Mouse (Mus musculus) CH12.LX (cell line): Measurements from ENCODE around the gene 2210011C24Rik. TPM values are rescaled to one million over a fixed set of nuclear protein-coding genes. Genes with fewer than 3 reads are reported as not detected.
A peak's percentile ranks its signal among the peaks of the same experiment; 100 is the strongest.
"Not testable (repeated sequence)": the region's sequence is repeated elsewhere in the genome, so short reads cannot be mapped to it uniquely, and the experiment has no call there.

Source experiments
- DNase-seq: peaks from one replicate; pipeline ENCODE4 v3.0.0-alpha.2; 2013; ENCODE audit errors: extremely low read depth
- H3K27ac ChIP-seq: 2 replicates; pipeline ENCODE4 v1.5.1; 2012; ENCODE audit warnings: low read depth, mild to moderate bottlenecking, control low read depth, moderate library complexity; ENCODE audit not compliant: insufficient read depth
- H3K27me3 ChIP-seq: replicated peaks from 2 replicates; pipeline ENCODE3; 2012; ENCODE audit warnings: inconsistent platforms
- H3K36me3 ChIP-seq, 2 experiments: replicated peaks in 1 of 2; 2 replicates each; pipeline versions ENCODE3 to v1.6.1; 2012; ENCODE audit warnings: inconsistent platforms in 1 of 2, low read length in 1 of 2, mild to moderate bottlenecking in 1 of 2, mixed read lengths in 1 of 2, moderate library complexity in 1 of 2; ENCODE audit not compliant: control insufficient read depth in 1 of 2, insufficient read depth in 1 of 2
- H3K4me1 ChIP-seq, 2 experiments: 2 replicates each; pipeline ENCODE4 v1.6.1; 2012; ENCODE audit warnings: inconsistent platforms in 1 of 2, moderate library complexity in 1 of 2; ENCODE audit not compliant: insufficient read depth in 2 of 2, control insufficient read depth in 1 of 2
- H3K4me2 ChIP-seq: 2 replicates; pipeline ENCODE4 v1.6.1; 2012; ENCODE audit warnings: low read depth, mild to moderate bottlenecking, control low read depth; ENCODE audit not compliant: poor library complexity, insufficient read depth, severe bottlenecking
- H3K4me3 ChIP-seq, 3 experiments: fragments of 150-350 bp in 1 of 3; sonication (generic) in 1 of 3; replicated peaks in 1 of 3; 2 replicates each; pipeline versions ENCODE3 to v1.5.1; 2011 to 2012; ENCODE audit warnings: low read depth in 2 of 3, low read length in 2 of 3, mild to moderate bottlenecking in 2 of 3, moderate library complexity in 2 of 3, control low read depth in 1 of 3, improper control_type of control experiment in 1 of 3, inconsistent platforms in 1 of 3, mixed read lengths in 1 of 3; ENCODE audit not compliant: poor library complexity in 1 of 3
- H3K79me2 ChIP-seq: replicated peaks from 2 replicates; pipeline ENCODE4 v1.6.1; 2012; ENCODE audit warnings: mild to moderate bottlenecking, moderate library complexity; ENCODE audit not compliant: control insufficient read depth, poor library complexity, insufficient read depth, severe bottlenecking; ENCODE audit errors: extremely low read depth
- H3K9ac ChIP-seq: 2 replicates; pipeline ENCODE4 v1.6.1; 2012; ENCODE audit warnings: low read depth, mild to moderate bottlenecking, control low read depth, moderate library complexity; ENCODE audit not compliant: insufficient read depth
- H3K9me3 ChIP-seq: replicated peaks from 2 replicates; pipeline ENCODE3; 2012; ENCODE audit warnings: low read length, inconsistent platforms, mixed read lengths
- BHLHE40 ChIP-seq: IDR thresholded peaks from 2 replicates; pipeline ENCODE4 v1.6.1; 2011; ENCODE audit warnings: mild to moderate bottlenecking, low read depth, low read length, improper control_type of control experiment
- CHD2 ChIP-seq: IDR thresholded peaks from 2 replicates; pipeline ENCODE4 v1.6.1; 2011; ENCODE audit warnings: low read length, improper control_type of control experiment
- CTCF ChIP-seq, 2 experiments: IDR thresholded peaks in 1 of 2; conservative IDR thresholded peaks in 1 of 2; 2 replicates each; pipeline ENCODE4 v1.5.1; 2011 to 2012; ENCODE audit warnings: low read depth in 2 of 2, low read length in 2 of 2, improper control_type of control experiment in 1 of 2, inconsistent platforms in 1 of 2, mild to moderate bottlenecking in 1 of 2, moderate library complexity in 1 of 2
- ELF1 ChIP-seq: IDR thresholded peaks from 2 replicates; pipeline ENCODE4 v1.6.1; 2014; ENCODE audit warnings: low read depth, mild to moderate bottlenecking, inconsistent platforms, low read length, improper control_type of control experiment
- HCFC1 ChIP-seq: IDR thresholded peaks from 2 replicates; pipeline ENCODE4 v1.6.1; 2012; ENCODE audit warnings: low read depth, mild to moderate bottlenecking, inconsistent platforms, low read length, improper control_type of control experiment
- IRF4 ChIP-seq: IDR thresholded peaks from 2 replicates; pipeline ENCODE4 v1.6.1; 2014; ENCODE audit warnings: low read depth, mild to moderate bottlenecking, inconsistent platforms, low read length, improper control_type of control experiment
- JUN ChIP-seq: IDR thresholded peaks from 2 replicates; pipeline ENCODE4 v1.6.1; 2011; ENCODE audit warnings: low read depth, mild to moderate bottlenecking, low read length, improper control_type of control experiment, moderate library complexity; ENCODE audit not compliant: insufficient read depth
- KAT2A ChIP-seq: IDR thresholded peaks from 2 replicates; pipeline ENCODE4 v1.6.1; 2012; ENCODE audit warnings: low read length, improper control_type of control experiment, inconsistent platforms; ENCODE audit not compliant: insufficient replicate concordance
- MAFK ChIP-seq: IDR thresholded peaks from 2 replicates; pipeline ENCODE4 v1.6.1; 2011; ENCODE audit warnings: low read length, improper control_type of control experiment; ENCODE audit not compliant: insufficient replicate concordance
- MAX ChIP-seq: IDR thresholded peaks from 2 replicates; pipeline ENCODE4 v1.6.1; 2011; ENCODE audit warnings: low read length, improper control_type of control experiment
- MAZ ChIP-seq: IDR thresholded peaks from 2 replicates; pipeline ENCODE4 v1.6.1; 2012; ENCODE audit warnings: low read depth, mild to moderate bottlenecking, inconsistent platforms, low read length, improper control_type of control experiment, moderate library complexity
- MEF2A ChIP-seq: IDR thresholded peaks from 2 replicates; pipeline ENCODE4 v1.6.1; 2014; ENCODE audit warnings: low read depth, mild to moderate bottlenecking, inconsistent platforms, low read length, improper control_type of control experiment, borderline replicate concordance
- MYC ChIP-seq: IDR thresholded peaks from 2 replicates; pipeline ENCODE4 v1.6.1; 2011; ENCODE audit warnings: low read depth, mild to moderate bottlenecking, improper control_type of control experiment, low read length
- NELFE ChIP-seq: IDR thresholded peaks from 2 replicates; pipeline ENCODE4 v1.6.1; 2011; ENCODE audit warnings: low read depth, low read length, improper control_type of control experiment
- NRF1 ChIP-seq: IDR thresholded peaks from 2 replicates; pipeline ENCODE4 v1.6.1; 2014; ENCODE audit warnings: low read depth, mild to moderate bottlenecking, inconsistent platforms, low read length, improper control_type of control experiment, moderate library complexity
- POLR2A ChIP-seq: IDR thresholded peaks from 2 replicates; pipeline ENCODE4 v1.6.1; 2011; ENCODE audit warnings: low read depth, mild to moderate bottlenecking, improper control_type of control experiment, low read length
- RAD21 ChIP-seq: IDR thresholded peaks from 2 replicates; pipeline ENCODE4 v1.6.1; 2011; ENCODE audit warnings: low read depth, mild to moderate bottlenecking, low read length, improper control_type of control experiment, moderate library complexity
- SIN3A ChIP-seq: IDR thresholded peaks from 2 replicates; pipeline ENCODE4 v1.6.1; 2012; ENCODE audit warnings: low read length, improper control_type of control experiment, inconsistent platforms
- TBP ChIP-seq: conservative IDR thresholded peaks from 2 replicates; pipeline ENCODE4 v1.6.1; 2011; ENCODE audit warnings: low read depth, low read length, improper control_type of control experiment
- TCF12 ChIP-seq: IDR thresholded peaks from 2 replicates; pipeline ENCODE4 v1.6.1; 2014; ENCODE audit warnings: low read depth, mild to moderate bottlenecking, inconsistent platforms, low read length, improper control_type of control experiment
- UBTF ChIP-seq: IDR thresholded peaks from 2 replicates; pipeline ENCODE4 v1.6.1; 2012; ENCODE audit warnings: low read depth, mild to moderate bottlenecking, inconsistent platforms, low read length, improper control_type of control experiment, moderate library complexity
- ZMIZ1 ChIP-seq: IDR thresholded peaks from 2 replicates; pipeline ENCODE4 v1.6.1; 2012; ENCODE audit warnings: low read depth, mild to moderate bottlenecking, inconsistent platforms, low read length, improper control_type of control experiment
- ZNF384 ChIP-seq: IDR thresholded peaks from 2 replicates; pipeline ENCODE4 v1.6.1; 2012; ENCODE audit warnings: low read depth, low read length, improper control_type of control experiment, inconsistent platforms
- dilution Hi-C: fragments of 300-500 bp; cut with MboI; formaldehyde crosslinking; loops from 2 replicates; pipeline ENCODE4 v1.14.3; 2020; ENCODE audit warnings: low sequenced_read_pairs; ENCODE audit not compliant: extremely low pct_unique_long_range_greater_than_20kb, extremely low pct_ligation_motif_present
- in situ Hi-C: fragments of 300-500 bp; cut with MboI; formaldehyde crosslinking; loops from 3 replicates; pipeline ENCODE4 v1.14.3; 2019; ENCODE audit warnings: low sequenced_read_pairs, low pct_ligation_motif_present, low pct_unique_long_range_greater_than_20kb, mixed read lengths
- polyA plus RNA-seq: library from polyadenylated mRNA; unstranded; fragments of >175 nt; gene quantifications from 2 replicates; pipeline ENCODE4 v1.2.1, GENCODE M21; 2012; ENCODE audit warnings: low read depth; ENCODE audit not compliant: insufficient read length
- total RNA-seq, 2 experiments: library from RNA; depleted of rRNA; stranded (reverse); fragments of 300-350 nt in 1 of 2; fragments of >200 nt in 1 of 2; gene quantifications; 2 replicates each; pipeline ENCODE4 v1.2.3; 2012 to 2014

Gene 2210011C24Rik
- total and polyA plus RNA-seq, 3 experiments: not detected

GRCm38 (mm10) chr8:84008362-84008761, 3.6 kb downstream of the 2210011C24Rik start:
- Histone ChIP-seq H3K4me3 (no peak overlapping the region), H3K9me3 (peaks cover 5% of the 10 kb centered on the region), H3K9ac (no peak overlapping the region), H3K79me2 (no peaks in the 10 kb centered on the region), H3K27ac (no peak overlapping the region), H3K4me2 (no peak overlapping the region), H3K36me3 (no peaks in the 10 kb centered on the region), H3K27me3 (peaks cover 30% of the 10 kb centered on the region), H3K4me1 (peaks cover 9 to 32% of the 10 kb centered on the region in 2 experiments)
- in situ Hi-C loops (no loop called here), dilution Hi-C loops (no loop called here)
- TF ChIP-seq TBP (no peak), MAX (no peak)
- DNase-seq: no peak

- Histone ChIP-seq H3K36me3 (peaks cover 12 to 27% of the 10 kb centered on the region in 2 experiments), H3K4me1 (peaks cover 8 to 30% of the 10 kb centered on the region in 2 experiments), H3K4me2 (0 out of 2 replicates have a peak overlapping the region, but pooled peaks have one; percentile 62), H3K9ac (peak overlapping the region; percentile 86; the same call in 1 of the 2 replicates)
- H3K27me3 ChIP-seq, H3K79me2 ChIP-seq, H3K4me3 ChIP-seq, H3K9me3 ChIP-seq, DNase-seq, H3K27ac ChIP-seq, in situ Hi-C loops, dilution Hi-C loops: not testable (repeated sequence)
These were observed 6.5 kb downstream of the 2210011C24Rik start for GRCm38 (mm10) chr8:84005502-84005901.

GRCm38 (mm10) chr8:84004533-84005201, 7.3 kb downstream of the 2210011C24Rik start:
- Histone ChIP-seq H3K4me3 (peak overlapping the region; percentile 55 to 58 (median 55)), H3K27me3 (no peaks in the 10 kb centered on the region), H3K9ac (peak overlapping the region; percentile 86), H3K27ac (peak overlapping the region; percentile 81), H3K4me2 (peak overlapping the region; percentile 62), H3K36me3 (peaks cover 14 to 35% of the 10 kb centered on the region in 2 experiments), H3K4me1 (peaks cover 9 to 27% of the 10 kb centered on the region in 2 experiments), H3K9me3 (no peaks in the 10 kb centered on the region), H3K79me2 (no peaks in the 10 kb centered on the region)
- TF ChIP-seq CTCF (conservative IDR thresholded peaks at IDR 0.05 in 1 of 2, IDR thresholded peaks at IDR 0.05 in 1 of 2; ENCODE audit: low read depth in 2 of 2, low read length in 2 of 2): no peak
- peak; percentile 60; the same call in 1 of the 2 replicates for TF ChIP-seq SIN3A
- no peak; the same call in none of the 2 replicates for TF ChIP-seq POLR2A
- TF ChIP-seq CHD2: peak; percentile 87
- peak; percentile 71; the same call in 1 of the 2 replicates for TF ChIP-seq MYC
- peak; percentile 95 for TF ChIP-seq ZNF384
- peak; percentile 40; the same call in 1 of the 2 replicates for TF ChIP-seq MAFK
- TF ChIP-seq UBTF: no peak
- 0 out of 2 replicates have a peak, but pooled peaks have one; percentile 69 for TF ChIP-seq MAZ
- TF ChIP-seq NRF1: peak; percentile 90
- TF ChIP-seq TBP: peak; percentile 72
- TF ChIP-seq BHLHE40: peak; percentile 53; the same call in 1 of the 2 replicates
- TF ChIP-seq MEF2A: no peak; the same call in none of the 2 replicates
- TF ChIP-seq ZMIZ1: no peak
- peak; percentile 93 for TF ChIP-seq HCFC1
- peak; percentile 95 for TF ChIP-seq ELF1
- TF ChIP-seq RAD21: no peak
- peak; percentile 77 for TF ChIP-seq IRF4
- no peak for TF ChIP-seq NELFE
- TF ChIP-seq KAT2A: peak; percentile 90; the same call in 1 of the 2 replicates
- no peak for TF ChIP-seq JUN
- no peak for TF ChIP-seq MAX
- peak; percentile 64; the same call in 1 of the 2 replicates for TF ChIP-seq TCF12
- dilution Hi-C loops (no loop called here), in situ Hi-C loops (no loop called here)
- peak; percentile 98 for DNase-seq
